Mouse (Mus musculus): ENCODE results near the gene Tfr2.
"Not testable (repeated sequence)": the region's sequence is repeated elsewhere in the genome, so short reads cannot be mapped to it uniquely, and the experiment has no call there.

Gene Tfr2

GRCm38 (mm10) chr5:137590507-137590906 lies 20.9 kb downstream of the Tfr2 start:
- DNase-seq = no peak

GRCm38 (mm10) chr5:137595921-137596320 lies 26.3 kb downstream of the Tfr2 start:
- peak; percentile 44 for DNase-seq

- DNase-seq = peak; percentile 16
These were observed 27.1 kb downstream of the Tfr2 start for GRCm38 (mm10) chr5:137596601-137597261.

GRCm38 (mm10) chr5:137597625-137598024 lies 28.0 kb downstream of the Tfr2 start:
- DNase-seq = no peak

- no peak for DNase-seq
These were observed 28.6 kb downstream of the Tfr2 start for GRCm38 (mm10) chr5:137598100-137598826.

GRCm38 (mm10) chr5:137599600-137599999 lies 30.0 kb downstream of the Tfr2 start:
- no peak for DNase-seq

GRCm38 (mm10) chr5:137600281-137600618 lies 30.6 kb downstream of the Tfr2 start:
- DNase-seq = no peak

- DNase-seq = peak; percentile 99
These were observed 31.2 kb downstream of the Tfr2 start, which contains the start of gene Mospd3 for GRCm38 (mm10) chr5:137600619-137601364. TSS of gene Mospd3 (minus strand) at chr5:137601058.

GRCm38 (mm10) chr5:137601365-137601729 lies 31.7 kb downstream of the Tfr2 start:
- no peak for DNase-seq

- no peak for DNase-seq
These were observed 38.4 kb downstream of the Tfr2 start for GRCm38 (mm10) chr5:137607860-137608653.

GRCm38 (mm10) chr5:137608654-137609190 lies 39.1 kb downstream of the Tfr2 start:
- DNase-seq = no peak

GRCm38 (mm10) chr5:137609292-137609691 lies 39.7 kb downstream of the Tfr2 start:
- no peak for DNase-seq

- DNase-seq = no peak
These were observed 40.4 kb downstream of the Tfr2 start for GRCm38 (mm10) chr5:137610056-137610455.

GRCm38 (mm10) chr5:137610548-137611244 lies 41.1 kb downstream of the Tfr2 start:
- peak; percentile 58 for DNase-seq

- peak; percentile 68 for DNase-seq
These were observed 41.6 kb downstream of the Tfr2 start for GRCm38 (mm10) chr5:137611245-137611602.

- DNase-seq = no peak
These were observed 43.4 kb downstream of the Tfr2 start for GRCm38 (mm10) chr5:137613076-137613475.

- no peak for DNase-seq
These were observed 43.9 kb downstream of the Tfr2 start, which contains the start of gene Pcolce for GRCm38 (mm10) chr5:137613550-137613949. TSS of gene Pcolce (minus strand) at chr5:137613784.

GRCm38 (mm10) chr5:137614921-137615320 lies 45.3 kb downstream of the Tfr2 start:
- not testable (repeated sequence) for DNase-seq

- DNase-seq = no peak
These were observed 45.7 kb downstream of the Tfr2 start for GRCm38 (mm10) chr5:137615347-137615746.

GRCm38 (mm10) chr5:137623937-137624530 lies 54.4 kb downstream of the Tfr2 start:
- DNase-seq = no peak

- DNase-seq = no peak
These were observed 58.4 kb downstream of the Tfr2 start for GRCm38 (mm10) chr5:137627991-137628390.
